Mouse (Mus musculus): ENCODE data around the gene Tex9.

DNA sequence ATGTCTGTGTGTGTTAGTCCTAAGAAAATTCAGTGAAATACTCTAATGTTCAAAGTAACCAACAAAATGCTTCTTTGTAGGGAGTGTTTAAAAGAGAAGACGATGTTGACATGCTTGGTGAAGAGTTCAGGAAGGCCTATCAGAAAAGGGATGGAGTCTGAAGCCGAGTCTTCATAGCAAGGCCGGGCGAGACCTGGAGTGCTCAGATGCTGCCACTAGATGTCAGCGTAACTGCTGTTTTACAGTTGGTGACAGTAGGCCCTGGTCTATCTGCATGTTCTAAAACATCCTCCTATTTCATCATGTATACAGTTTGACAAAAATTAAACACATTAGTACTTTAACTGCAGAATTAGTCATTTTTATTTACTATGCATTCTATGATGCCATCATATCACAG lies 33.8 kb downstream of the Tex9 start:
- TF ChIP-seq CTCF (conservative IDR thresholded peaks at IDR 0.05; ENCODE audit: insufficient read depth, insufficient read length, low read depth, low read length) (peak; percentile 95), POLR2A (IDR thresholded peaks at IDR 0.05; ENCODE audit: low read depth, low read length) (no peak)

Data from kidney, adult 2 months (tissue).